Mouse (Mus musculus) liver, postnatal 0 days (tissue): ENCODE results near the gene Abcf1.
A peak's percentile ranks its signal among the peaks of the same experiment; 100 is the strongest.

Experiments
- CTCF ChIP-seq: sonication (generic); IDR thresholded peaks from 2 replicates; pipeline ENCODE4 v1.5.1; 2016; ENCODE audit warnings: antibody characterized with exemption, low read depth
- EP300 ChIP-seq: IDR thresholded peaks from 2 replicates; pipeline ENCODE4 v1.6.1; 2016; ENCODE audit warnings: antibody characterized with exemption, low read depth, mild to moderate bottlenecking

GRCm38 (mm10) chr17:35916297-35917142, 53.0 kb downstream of the Abcf1 start, which contains the start of the genes Mrps18b and Ppp1r10:
- peak; percentile 82 for TF ChIP-seq CTCF
- peak; percentile 84 for TF ChIP-seq EP300
